Mouse (Mus musculus): ENCODE data around the gene Arntl2. TPM values are rescaled to one million over a fixed set of nuclear protein-coding genes. Genes with fewer than 3 reads are reported as not detected.

Arntl2 gene
- total RNA-seq, 2 experiments from 2014 or later = 6.0 to 8.1 TPM

Other genes starting within 250 kb of the Arntl2 start
- 100 to 1,000 TPM; 109 to 112 TPM for gene Fgfr1op2, start 218.9 kb upstream of the Arntl2 start, total RNA-seq (2021)
- 10 to 100 TPM; 38.0 to 43.8 TPM for gene Ints13, start 218.2 kb upstream of the Arntl2 start, total RNA-seq (2021)
- 10 to 100 TPM; 44.5 to 48.1 TPM for gene Med21, start 153.5 kb upstream of the Arntl2 start, total RNA-seq (2021)
- gene Tm7sf3, start 153.2 kb upstream of the Arntl2 start, total RNA-seq (2021) = 10 to 100 TPM; 43.7 to 44.0 TPM
- gene Stk38l, start 71.1 kb upstream of the Arntl2 start, total RNA-seq (2021) = 10 to 100 TPM; 22.4 to 24.5 TPM
- not detected for gene Smco2, start 54.0 kb downstream of the Arntl2 start, total RNA-seq (2021)
- 10 to 100 TPM; 34.8 to 39.9 TPM for gene Ppfibp1, start 92.4 kb downstream of the Arntl2 start, total RNA-seq (2021)
- not detected for gene 1700034J05Rik, start 158.4 kb downstream of the Arntl2 start, total RNA-seq (2021)
- 1 to 10 TPM; 1.1 TPM for gene Rep15, start 236.5 kb downstream of the Arntl2 start, total RNA-seq (2021)
- gene Mrps35, start 246.7 kb downstream of the Arntl2 start, total RNA-seq (2021) = 10 to 100 TPM; 45.3 to 47.5 TPM

Data from layer of hippocampus, adult 18-20 months (tissue).